Mouse (Mus musculus) hindbrain, postnatal 0 days (tissue): ENCODE data around the gene Mpzl1. TPM values are rescaled to one million over a fixed set of nuclear protein-coding genes. Genes with fewer than 3 reads are reported as not detected.
A peak's percentile ranks its signal among the peaks of the same experiment; 100 is the strongest.

Experiments used
- ATAC-seq: fragments of 200-750 bp; cut with Nextera tagmentation; 2 replicates; pipeline ENCODE4 v1.8.0; 2017; ENCODE audit warnings: mild to moderate bottlenecking, moderate TSS enrichment, moderate library complexity
- DNase-seq: peaks from one replicate; pipeline ENCODE4 v3.0.0-alpha.2; 2015; ENCODE audit warnings: low spot score
- H3K27ac ChIP-seq: fragments of 300-500 bp; sonication (generic); 2 replicates; pipeline ENCODE4 v1.5.1; 2014; ENCODE audit warnings: mild to moderate bottlenecking
- H3K27me3 ChIP-seq: fragments of 300-500 bp; sonication (generic); 2 replicates; pipeline ENCODE4 v1.6.1; 2014; ENCODE audit warnings: low read length, mixed read lengths; ENCODE audit not compliant: insufficient read depth
- H3K36me3 ChIP-seq: fragments of 300-500 bp; sonication (generic); 2 replicates; pipeline ENCODE4 v1.6.1; 2014; ENCODE audit warnings: low read length, mixed read lengths; ENCODE audit not compliant: insufficient read depth
- H3K4me1 ChIP-seq: fragments of 300-500 bp; sonication (generic); 2 replicates; pipeline ENCODE4 v1.6.1; 2014; ENCODE audit warnings: antibody characterized with exemption, low read length, mixed read lengths; ENCODE audit not compliant: insufficient read depth
- H3K4me2 ChIP-seq: fragments of 300-500 bp; sonication (generic); 2 replicates; pipeline ENCODE4 v1.6.1; 2014; ENCODE audit warnings: low read depth, mild to moderate bottlenecking, low read length, moderate library complexity, mixed read lengths
- H3K4me3 ChIP-seq: fragments of 300-500 bp; sonication (generic); 2 replicates; pipeline ENCODE4 v1.5.1; 2014; ENCODE audit warnings: low read length
- H3K9ac ChIP-seq: fragments of 300-500 bp; sonication (generic); replicated peaks from 2 replicates; pipeline ENCODE4 v1.6.1; 2014; ENCODE audit warnings: mild to moderate bottlenecking, low read length, moderate library complexity, mixed read lengths
- H3K9me3 ChIP-seq: fragments of 300-500 bp; sonication (generic); 2 replicates; pipeline ENCODE4 v1.6.1; 2016; ENCODE audit warnings: low read length, mixed read lengths
- CTCF ChIP-seq: IDR thresholded peaks from 2 replicates; pipeline ENCODE4 v1.5.1; 2016; ENCODE audit warnings: antibody characterized with exemption, control low read depth, low read depth
- WGBS: fragments of 180-500 bp; shearing (Covaris S2); extraction: QIAGEN DNeasy Blood & Tissue Kit; methylation state at CpG from one replicate; pipeline ENCODE4 v1.1.7; 2014; 5-methylcytosine and 5-hydroxymethylcytosine counted together
- polyA plus RNA-seq: library from polyadenylated mRNA; unstranded; fragments of >200 nt; fragmentation: Nextera tagmentation; extraction: Ambion mirVana; gene quantifications from 2 replicates; pipeline ENCODE4 v1.2.1, GENCODE M21; 2015
- total RNA-seq: library from RNA; depleted of rRNA; stranded (reverse); fragments of >200 nt; gene quantifications from 2 replicates; pipeline ENCODE4 v1.2.3, GENCODE M21; 2014

Mpzl1 gene
- total and polyA plus RNA-seq, 2 experiments from 2014 or later = 30.2 to 145 TPM

GRCm38 (mm10) chr1:165585389-165586104 lies 48.8 kb downstream of the Mpzl1 start:
- Histone ChIP-seq H3K4me3 (no peak overlapping the region), H3K4me2 (no peak overlapping the region), H3K4me1 (no peaks in the 10 kb centered on the region), H3K27me3 (no peaks in the 10 kb centered on the region), H3K9me3 (no peaks in the 10 kb centered on the region), H3K27ac (no peak overlapping the region), H3K9ac (no peak overlapping the region), H3K36me3 (no peaks in the 10 kb centered on the region)
- ATAC-seq (no peak), DNase-seq (no peak)
- TF ChIP-seq CTCF = no peak
- WGBS = 71% methylated on average over 14 of the region's 14 CpGs

- 35% methylated on average over 12 of the region's 12 CpGs for WGBS
- no peak overlapping the region for H3K27ac ChIP-seq
Measured at GRCm38 (mm10) chr1:165583529-165584184, 50.7 kb downstream of the Mpzl1 start.

GRCm38 (mm10) chr1:165581255-165581654 lies 53.1 kb downstream of the Mpzl1 start:
- Histone ChIP-seq H3K4me3 (no peak overlapping the region), H3K36me3 (no peaks in the 10 kb centered on the region), H3K4me1 (no peaks in the 10 kb centered on the region), H3K9me3 (no peaks in the 10 kb centered on the region), H3K4me2 (no peak overlapping the region), H3K27me3 (no peaks in the 10 kb centered on the region), H3K27ac (no peak overlapping the region), H3K9ac (no peak overlapping the region)
- TF ChIP-seq CTCF = no peak
- ATAC-seq (no peak), DNase-seq (no peak)
- WGBS = 99% methylated on average over 3 of the region's 3 CpGs

More at GRCm38 (mm10) chr1:165583529-165584184, 50.7 kb downstream of the Mpzl1 start:
- ATAC-seq = peak; percentile 81
- no peak overlapping the region for H3K4me3 ChIP-seq
- H3K27me3 ChIP-seq = no peaks in the 10 kb centered on the region
- peak; percentile 89 for DNase-seq
- no peaks in the 10 kb centered on the region for H3K9me3 ChIP-seq
- H3K4me2 ChIP-seq = no peak overlapping the region
- H3K9ac ChIP-seq = no peak overlapping the region
- H3K36me3 ChIP-seq = no peaks in the 10 kb centered on the region
- H3K4me1 ChIP-seq = no peaks in the 10 kb centered on the region
- TF ChIP-seq CTCF = peak; percentile 93

GRCm38 (mm10) chr1:165579332-165579731 lies 55.0 kb downstream of the Mpzl1 start:
- Histone ChIP-seq H3K27ac (no peak overlapping the region), H3K9ac (no peak overlapping the region), H3K9me3 (no peaks in the 10 kb centered on the region), H3K4me2 (no peak overlapping the region), H3K4me3 (no peak overlapping the region), H3K4me1 (no peaks in the 10 kb centered on the region), H3K27me3 (no peaks in the 10 kb centered on the region), H3K36me3 (no peaks in the 10 kb centered on the region)
- DNase-seq (no peak), ATAC-seq (no peak)
- TF ChIP-seq CTCF = peak; percentile 30
- 51% methylated on average over 5 of the region's 5 CpGs for WGBS

- Histone ChIP-seq H3K36me3 (no peaks in the 10 kb centered on the region), H3K4me1 (no peaks in the 10 kb centered on the region), H3K27me3 (no peaks in the 10 kb centered on the region), H3K9ac (no peak overlapping the region), H3K9me3 (no peaks in the 10 kb centered on the region), H3K27ac (no peak overlapping the region), H3K4me2 (no peak overlapping the region), H3K4me3 (no peak overlapping the region)
- ATAC-seq (no peak), DNase-seq (no peak)
- TF ChIP-seq CTCF = no peak
- WGBS = 78% methylated on average over 9 of the region's 9 CpGs
Measured at GRCm38 (mm10) chr1:165576459-165577112, 57.8 kb downstream of the Mpzl1 start.

GRCm38 (mm10) chr1:165576005-165576404 lies 58.3 kb downstream of the Mpzl1 start:
- Histone ChIP-seq H3K9ac (no peak overlapping the region), H3K27ac (no peak overlapping the region), H3K4me3 (no peak overlapping the region), H3K36me3 (no peaks in the 10 kb centered on the region), H3K9me3 (no peaks in the 10 kb centered on the region), H3K27me3 (no peaks in the 10 kb centered on the region), H3K4me2 (no peak overlapping the region), H3K4me1 (no peaks in the 10 kb centered on the region)
- TF ChIP-seq CTCF = no peak
- WGBS = 84% methylated on average over 4 of the region's 4 CpGs
- ATAC-seq = no peak
- no peak for DNase-seq

- Histone ChIP-seq H3K4me1 (no peaks in the 10 kb centered on the region), H3K4me2 (no peak overlapping the region), H3K27ac (no peak overlapping the region), H3K36me3 (no peaks in the 10 kb centered on the region), H3K9me3 (no peaks in the 10 kb centered on the region), H3K4me3 (no peak overlapping the region), H3K27me3 (no peaks in the 10 kb centered on the region), H3K9ac (no peak overlapping the region)
- WGBS = 70% methylated on average over 7 of the region's 7 CpGs
- no peak for TF ChIP-seq CTCF
- ATAC-seq (no peak), DNase-seq (no peak)
Measured at GRCm38 (mm10) chr1:165567466-165567865, 66.9 kb downstream of the Mpzl1 start.
